Mouse (Mus musculus) c-Kit-negative CD71-positive TER-119-positive erythroid progenitor cells, embryonic 14.5 days (primary cell): ENCODE data around the gene Olfr463.

Experiments
- DNase-seq: peaks from one replicate; pipeline ENCODE4 v3.0.0-alpha.2; 2013; ENCODE audit warnings: low read depth, low spot score

Olfr463 gene

DNA sequence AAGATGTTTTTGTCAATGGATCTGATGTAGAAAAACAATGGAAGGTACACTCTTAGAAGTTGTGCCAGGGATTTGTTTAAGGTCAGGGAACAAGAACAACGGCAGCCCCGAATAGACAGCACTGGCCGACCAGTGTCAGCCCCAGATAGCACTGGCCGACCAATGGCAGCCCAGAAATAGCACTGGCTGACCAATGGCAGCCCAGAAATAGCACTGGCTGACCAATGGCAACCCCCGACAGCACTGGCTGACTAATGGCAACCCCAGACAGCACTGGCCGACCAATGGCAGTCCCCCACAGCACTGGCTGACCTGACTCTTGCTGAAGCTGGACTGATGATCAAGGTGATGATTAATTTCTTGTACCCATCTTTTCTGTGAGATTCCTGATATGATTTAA lies 49.3 kb downstream of the Olfr463 start:
- no peak for DNase-seq

DNA sequence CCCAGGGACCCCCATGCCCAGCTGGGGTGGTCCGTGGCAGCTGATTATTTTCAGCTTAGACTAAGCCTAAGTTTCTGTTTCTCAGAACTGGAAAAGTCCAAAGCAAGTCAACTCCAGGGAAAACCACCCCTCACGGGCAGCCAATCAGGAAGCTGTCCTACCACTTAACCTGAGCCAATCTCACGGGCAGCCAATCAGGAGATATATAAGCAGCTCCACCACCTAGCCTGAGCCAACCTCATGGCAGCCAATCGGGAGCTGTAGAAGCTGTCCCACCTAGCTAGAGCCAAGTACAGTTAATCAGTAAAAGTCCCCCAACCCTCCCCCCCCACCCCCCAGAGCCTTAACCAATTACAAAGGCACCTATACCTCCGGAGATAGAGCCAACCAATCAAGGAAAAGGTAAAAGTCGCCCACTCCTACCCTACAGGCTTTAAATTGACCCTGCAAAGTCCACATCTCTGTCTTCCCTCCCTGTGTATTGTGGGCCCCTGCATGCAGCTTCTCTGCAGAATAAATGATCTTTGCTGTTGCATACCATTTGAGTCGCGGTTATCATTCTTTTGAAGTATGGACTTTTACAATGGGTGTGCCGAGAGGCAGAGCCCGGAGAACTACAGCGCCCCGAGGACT lies 50.1 kb downstream of the Olfr463 start:
- no peak for DNase-seq
